Mouse (Mus musculus): ENCODE data around the gene Ifngr2. TPM values are rescaled to one million over a fixed set of nuclear protein-coding genes. Genes with fewer than 3 reads are reported as not detected.

Gene Ifngr2
- total RNA-seq, 1 experiment from 2014 or later = 6.7 TPM

- ATAC-seq (replicated peaks; ENCODE audit: low read depth, poor library complexity, severe bottlenecking) = peak; percentile 61
Measured at GRCm38 (mm10) chr16:91534477-91534876, 12.4 kb upstream of the Ifngr2 start.

GRCm38 (mm10) chr16:91534888-91535287 is 12.0 kb upstream of the Ifngr2 start:
- ATAC-seq (replicated peaks; ENCODE audit: low read depth, poor library complexity, severe bottlenecking) = no peak

DNA sequence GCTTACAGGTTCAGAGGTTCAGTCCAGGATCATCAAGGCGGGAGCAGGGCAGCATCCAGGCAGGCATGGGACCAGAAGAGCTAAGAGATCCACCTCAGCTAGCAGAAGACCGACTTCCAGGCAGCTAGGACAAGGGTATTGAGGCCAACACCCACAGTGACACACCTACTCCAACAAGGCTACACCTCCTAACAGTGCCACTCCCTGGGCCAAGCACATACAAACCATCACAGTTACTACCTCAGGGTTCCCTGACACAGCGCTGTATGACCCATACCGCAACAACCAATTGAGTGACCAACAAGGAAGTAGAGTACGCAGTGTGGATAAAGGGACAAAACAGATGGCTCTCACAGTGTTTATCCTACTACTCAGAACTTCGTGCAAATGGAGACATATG is 10.5 kb upstream of the Ifngr2 start:
- ATAC-seq (replicated peaks; ENCODE audit: low read depth, poor library complexity, severe bottlenecking) = no peak

GRCm38 (mm10) chr16:91537065-91537464 is 9.8 kb upstream of the Ifngr2 start:
- peak; percentile 34; the same call in 1 of the 2 replicates for ATAC-seq (replicated peaks; ENCODE audit: low read depth, poor library complexity, severe bottlenecking)

- ATAC-seq (replicated peaks; ENCODE audit: low read depth, poor library complexity, severe bottlenecking) = peak; percentile 48
Measured at GRCm38 (mm10) chr16:91538051-91538450, 8.8 kb upstream of the Ifngr2 start.

GRCm38 (mm10) chr16:91538513-91538912 is 8.4 kb upstream of the Ifngr2 start:
- peak; percentile 51 for ATAC-seq (replicated peaks; ENCODE audit: low read depth, poor library complexity, severe bottlenecking)

GRCm38 (mm10) chr16:91541573-91542081 is 5.2 kb upstream of the Ifngr2 start:
- no peak for ATAC-seq (replicated peaks; ENCODE audit: low read depth, poor library complexity, severe bottlenecking)

- no peak for ATAC-seq (replicated peaks; ENCODE audit: low read depth, poor library complexity, severe bottlenecking)
Measured at GRCm38 (mm10) chr16:91543619-91544018, 3.3 kb upstream of the Ifngr2 start.

DNA sequence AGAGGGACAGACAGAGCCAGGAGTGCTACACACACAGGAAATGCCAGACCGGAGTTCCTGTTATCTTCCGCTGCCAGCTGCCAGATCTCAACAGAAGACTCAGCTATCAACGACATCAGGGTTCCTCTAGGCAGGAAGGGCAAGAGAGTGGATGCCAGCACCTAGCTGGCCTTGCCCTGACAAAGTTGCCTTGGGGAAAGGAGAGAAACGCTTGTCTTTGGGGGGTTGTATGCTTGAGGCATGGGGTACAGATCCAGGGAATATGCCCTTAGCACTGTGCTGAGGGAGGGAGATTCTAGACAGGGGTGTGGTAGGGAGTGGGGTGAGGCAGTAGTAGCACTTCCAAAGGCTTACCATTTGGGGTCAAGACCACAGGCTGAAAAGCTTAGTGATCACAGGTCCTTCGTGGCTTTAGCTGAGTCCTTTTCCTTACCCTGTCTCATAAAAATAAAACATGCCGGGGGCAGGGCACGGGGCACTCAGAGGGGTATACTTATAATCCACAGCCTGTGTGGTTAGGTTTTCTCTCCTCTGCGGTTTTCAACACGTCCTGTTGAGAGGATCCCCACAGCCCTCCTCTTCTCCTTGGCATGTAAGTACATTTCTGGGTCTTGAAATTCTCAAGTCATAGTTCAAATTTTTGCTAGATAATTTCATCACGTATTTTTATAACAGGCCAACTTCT is 1.1 kb upstream of the Ifngr2 start:
- ATAC-seq (replicated peaks; ENCODE audit: low read depth, poor library complexity, severe bottlenecking) = peak; percentile 72

DNA sequence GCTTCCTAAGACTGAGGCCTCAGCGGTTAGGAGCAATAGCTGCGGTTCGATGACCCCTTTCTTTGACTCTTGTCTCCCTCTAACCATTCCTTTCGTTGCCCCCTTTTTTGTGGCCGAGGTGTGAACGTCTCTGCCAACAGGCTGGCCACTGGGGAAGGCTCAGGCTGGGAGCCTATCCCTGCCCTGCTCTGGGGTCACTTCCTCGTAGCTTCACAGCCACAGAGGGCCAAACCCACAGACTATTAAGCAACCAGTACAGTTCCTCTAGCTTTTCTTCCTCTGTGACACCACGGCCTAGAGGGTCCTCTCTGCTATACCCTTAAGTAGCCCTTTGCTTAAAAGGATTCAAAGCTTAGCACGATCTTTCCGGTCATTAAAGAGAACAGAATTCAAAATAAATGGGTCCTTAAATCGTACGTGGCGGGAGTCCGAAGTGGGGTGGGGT is 459 bp upstream of the Ifngr2 start:
- ATAC-seq (replicated peaks; ENCODE audit: low read depth, poor library complexity, severe bottlenecking) = peak; percentile 67

- ATAC-seq (replicated peaks; ENCODE audit: low read depth, poor library complexity, severe bottlenecking) = 0 out of 2 replicates have a peak, but pooled peaks have one; percentile 8
Measured at GRCm38 (mm10) chr16:91547974-91548373, 1.1 kb downstream of the Ifngr2 start.

DNA sequence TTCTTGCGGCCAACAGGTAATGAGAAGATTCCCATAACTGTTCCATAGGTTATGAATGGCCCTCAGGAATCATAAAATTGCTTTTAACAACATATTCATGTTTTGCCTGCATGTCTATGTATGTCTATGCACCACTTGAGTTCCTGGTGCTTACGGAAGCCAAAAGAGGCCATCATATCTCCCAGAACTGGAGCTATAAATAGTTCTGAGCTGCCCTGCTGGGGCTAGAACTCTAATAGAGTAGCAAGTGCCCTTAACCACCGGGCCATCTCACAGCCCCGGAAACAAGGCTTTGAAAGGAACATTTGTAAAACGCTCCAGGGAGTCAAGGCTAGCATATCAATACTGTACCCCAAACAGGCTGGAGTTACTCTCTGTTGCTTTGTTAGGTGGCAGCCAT is 1.7 kb downstream of the Ifngr2 start:
- no peak for ATAC-seq (replicated peaks; ENCODE audit: low read depth, poor library complexity, severe bottlenecking)

GRCm38 (mm10) chr16:91548996-91549395 is 2.1 kb downstream of the Ifngr2 start:
- no peak for ATAC-seq (replicated peaks; ENCODE audit: low read depth, poor library complexity, severe bottlenecking)

- no peak for ATAC-seq (replicated peaks; ENCODE audit: low read depth, poor library complexity, severe bottlenecking)
Measured at GRCm38 (mm10) chr16:91549616-91550015, 2.7 kb downstream of the Ifngr2 start.

GRCm38 (mm10) chr16:91551081-91551524 is 4.2 kb downstream of the Ifngr2 start:
- peak; percentile 27; the same call in 1 of the 2 replicates for ATAC-seq (replicated peaks; ENCODE audit: low read depth, poor library complexity, severe bottlenecking)

GRCm38 (mm10) chr16:91552072-91552471 is 5.2 kb downstream of the Ifngr2 start:
- no peak for ATAC-seq (replicated peaks; ENCODE audit: low read depth, poor library complexity, severe bottlenecking)

DNA sequence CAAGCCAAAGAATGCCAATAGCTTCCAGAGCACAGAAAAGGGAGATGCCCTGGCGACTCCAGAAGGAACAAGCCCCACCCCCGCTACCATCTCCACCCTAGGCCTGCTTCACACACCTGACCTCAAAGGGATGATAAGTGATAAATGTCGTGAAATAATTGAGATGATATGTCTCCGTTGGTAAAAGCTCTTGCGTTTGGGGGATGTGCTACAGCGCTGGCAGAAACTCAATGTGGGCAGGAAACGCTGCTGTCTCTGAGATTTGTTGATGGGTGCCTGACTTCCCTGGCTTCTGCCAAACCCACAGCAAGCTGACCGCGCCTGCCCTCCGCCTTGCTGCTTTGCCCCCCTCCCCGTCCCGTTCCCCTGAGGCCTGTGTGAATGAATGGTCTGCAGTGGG is 6.8 kb downstream of the Ifngr2 start:
- ATAC-seq (replicated peaks; ENCODE audit: low read depth, poor library complexity, severe bottlenecking) = peak; percentile 80

DNA sequence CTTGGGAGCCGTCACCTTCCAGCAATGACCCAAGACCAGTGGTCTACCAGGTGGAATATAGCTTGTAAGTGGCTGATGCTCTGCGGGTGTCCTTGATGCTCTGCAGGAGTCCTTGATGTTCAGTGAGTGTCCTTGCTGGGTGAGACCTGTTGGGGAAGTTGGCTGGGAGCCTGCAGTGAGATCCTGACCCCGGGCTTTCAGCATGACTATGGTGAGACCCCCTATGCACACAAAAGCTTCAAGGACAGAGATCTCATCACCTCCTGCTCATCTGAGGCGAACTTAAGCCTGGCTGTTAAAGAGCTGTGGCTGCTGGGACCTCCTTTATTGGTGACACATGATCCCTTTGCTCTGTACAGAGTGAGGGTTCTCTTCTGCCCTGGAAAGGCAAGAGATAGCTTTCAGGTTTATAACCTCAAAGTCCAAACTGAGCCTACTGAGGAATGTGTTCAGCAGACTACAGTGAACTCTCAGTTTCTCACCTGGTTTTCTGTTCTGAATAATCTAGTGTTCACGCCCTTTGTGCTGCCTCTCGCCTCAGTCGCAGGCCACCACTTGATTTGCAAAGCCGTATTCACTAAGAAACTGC is 8.2 kb downstream of the Ifngr2 start:
- no peak for ATAC-seq (replicated peaks; ENCODE audit: low read depth, poor library complexity, severe bottlenecking)

GRCm38 (mm10) chr16:91556659-91557058 is 9.8 kb downstream of the Ifngr2 start:
- no peak for ATAC-seq (replicated peaks; ENCODE audit: low read depth, poor library complexity, severe bottlenecking)

DNA sequence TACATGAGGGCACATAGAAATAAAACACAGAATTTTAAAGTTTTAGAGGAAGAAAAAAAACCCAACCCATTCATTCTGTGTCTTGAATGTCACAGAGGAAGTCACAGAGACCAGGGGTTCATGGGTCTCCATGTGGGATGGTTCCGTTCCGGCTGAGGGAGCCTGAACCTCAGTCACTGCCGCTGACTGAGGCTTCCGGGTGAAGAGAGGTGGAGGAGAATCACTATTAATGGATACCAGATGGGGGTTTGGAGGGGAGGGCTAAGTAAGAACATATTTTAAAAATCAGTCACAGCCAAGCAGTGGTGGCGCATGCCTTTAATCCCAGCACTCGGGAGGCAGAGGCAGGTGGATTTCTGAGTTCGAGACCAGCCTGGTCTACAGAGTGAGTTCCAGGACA is 10.3 kb downstream of the Ifngr2 start:
- ATAC-seq (replicated peaks; ENCODE audit: low read depth, poor library complexity, severe bottlenecking) = no peak

DNA sequence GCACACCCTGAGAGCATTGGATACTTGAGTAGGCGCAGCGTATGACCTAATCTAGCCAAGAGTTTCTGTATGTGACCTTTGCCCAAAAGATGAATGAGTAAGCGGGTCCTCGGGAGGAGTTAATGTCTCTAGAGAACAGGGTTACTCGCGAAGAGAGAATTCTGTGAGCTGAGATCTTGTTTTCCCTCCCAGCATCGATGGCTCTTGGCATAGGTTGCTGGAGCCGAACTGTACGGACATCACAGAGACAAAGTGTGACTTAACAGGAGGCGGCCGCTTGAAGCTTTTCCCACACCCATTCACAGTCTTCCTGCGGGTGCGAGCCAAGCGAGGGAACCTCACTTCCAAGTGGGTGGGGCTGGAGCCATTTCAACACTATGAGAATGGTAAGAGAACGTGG is 10.8 kb downstream of the Ifngr2 start:
- ATAC-seq (replicated peaks; ENCODE audit: low read depth, poor library complexity, severe bottlenecking) = no peak
